Mouse (Mus musculus) cerebellum, adult 9-10 months (tissue): ENCODE measurements around the gene Gm853.

Experiments
- DNase-seq: peaks from one replicate; pipeline ENCODE4 v3.0.0; 2022

Gm853 gene

GRCm38 (mm10) chr4:130173060-130173822 is 49.0 kb downstream of the Gm853 start:
- no peak for DNase-seq

DNA sequence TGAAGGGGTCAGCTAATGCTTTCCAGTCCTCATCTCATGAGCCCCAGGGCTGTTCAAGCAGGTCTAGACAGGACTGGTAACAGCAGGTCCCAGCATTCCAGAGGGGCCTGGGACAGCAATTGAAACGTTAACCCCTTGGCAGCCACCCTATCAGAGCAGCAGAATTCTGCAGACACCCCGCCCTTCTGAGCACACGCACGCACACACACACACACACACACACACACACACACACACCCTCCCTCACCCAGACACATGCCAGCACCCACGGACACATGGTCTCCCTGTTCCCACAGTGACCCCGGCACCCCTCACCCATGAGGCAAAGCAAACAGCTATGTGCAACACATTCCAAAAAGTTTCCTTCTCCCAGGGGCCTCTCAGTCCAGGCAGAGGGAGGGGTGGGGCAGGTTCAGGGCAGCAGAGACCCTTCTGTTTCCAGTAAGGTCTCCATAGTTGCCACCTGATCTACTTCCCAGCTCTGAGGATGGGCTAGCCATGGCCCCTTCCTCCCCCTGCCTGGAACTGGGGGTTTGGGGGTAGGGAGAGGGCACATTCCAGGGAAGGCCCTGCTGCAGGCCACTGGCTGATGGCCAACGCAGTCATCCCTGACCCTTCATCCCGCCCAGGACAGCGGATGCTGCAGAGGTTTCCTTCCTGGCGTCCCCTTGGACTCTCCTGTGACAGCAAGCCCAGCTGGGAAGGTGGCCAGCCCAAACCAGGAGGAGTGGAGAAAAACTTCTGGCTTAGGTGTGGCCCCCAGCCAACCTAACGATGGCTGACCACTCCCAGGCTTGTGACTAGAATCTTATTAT is 50.0 kb downstream of the Gm853 start:
- DNase-seq = no peak

GRCm38 (mm10) chr4:130170362-130170761 is 51.8 kb downstream of the Gm853 start:
- DNase-seq = no peak

GRCm38 (mm10) chr4:130169411-130169971 is 52.7 kb downstream of the Gm853 start:
- no peak for DNase-seq

- no peak for DNase-seq
Measured at GRCm38 (mm10) chr4:130168280-130169183, 53.7 kb downstream of the Gm853 start.

- no peak for DNase-seq
Measured at GRCm38 (mm10) chr4:130167814-130168213, 54.4 kb downstream of the Gm853 start.

DNA sequence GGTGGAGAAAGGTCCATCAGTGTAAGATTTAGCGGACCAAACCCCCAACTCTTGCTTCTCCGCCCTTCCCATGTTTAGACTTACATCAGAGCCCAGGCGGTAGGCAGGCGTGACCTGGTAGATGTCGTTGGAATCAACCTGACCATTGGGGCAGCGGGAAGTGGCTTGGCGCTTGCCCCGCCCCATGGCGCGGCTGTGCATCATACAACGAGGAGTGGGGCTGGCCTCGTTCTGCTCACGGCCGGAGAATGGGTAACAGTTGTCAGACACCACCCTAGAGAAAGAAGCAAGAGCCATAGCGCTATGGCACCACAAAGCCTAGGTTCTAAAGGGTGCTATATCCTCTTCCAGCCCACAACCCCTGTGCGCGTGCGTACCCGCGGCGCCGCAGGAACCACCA is 54.9 kb downstream of the Gm853 start:
- DNase-seq = no peak

DNA sequence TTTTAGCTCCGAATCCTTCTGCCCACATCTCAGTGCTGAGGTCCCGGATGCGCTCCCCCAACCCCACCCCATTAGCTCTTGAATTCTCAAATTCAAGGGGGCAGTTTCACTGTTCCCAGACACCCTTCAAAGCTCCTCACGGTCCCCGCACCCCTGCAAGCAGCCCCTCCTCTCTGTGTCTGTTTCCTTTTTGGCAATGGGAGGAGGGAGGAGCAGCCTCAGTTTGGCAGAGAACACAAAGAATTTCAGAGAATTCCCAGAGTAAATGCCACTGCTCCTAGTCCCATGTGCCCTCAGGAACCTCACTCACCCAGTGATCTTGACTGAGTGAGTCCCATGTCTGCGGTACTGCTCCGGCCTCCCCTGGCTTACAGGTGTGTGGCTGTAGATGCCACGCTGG is 55.6 kb downstream of the Gm853 start:
- no peak for DNase-seq

DNA sequence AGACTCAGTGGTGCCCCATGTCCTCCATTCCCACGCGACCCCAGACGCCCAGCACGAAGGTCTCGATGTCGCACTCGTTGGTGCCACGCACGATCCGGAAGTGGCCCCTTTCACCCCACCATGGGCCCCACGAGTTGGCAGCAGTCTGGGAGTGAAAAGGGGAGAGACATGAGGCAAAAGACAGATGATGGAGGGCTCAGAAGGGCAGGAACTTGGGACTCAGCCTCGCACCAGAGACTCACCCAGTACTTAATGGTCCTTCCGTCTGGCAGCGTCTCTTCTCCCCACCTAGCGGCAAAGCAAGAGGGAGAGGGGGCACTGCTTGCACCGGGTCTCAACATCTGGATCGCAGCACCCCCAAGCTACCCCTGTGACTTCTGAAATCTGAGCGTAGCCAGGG is 56.1 kb downstream of the Gm853 start:
- DNase-seq = no peak

DNA sequence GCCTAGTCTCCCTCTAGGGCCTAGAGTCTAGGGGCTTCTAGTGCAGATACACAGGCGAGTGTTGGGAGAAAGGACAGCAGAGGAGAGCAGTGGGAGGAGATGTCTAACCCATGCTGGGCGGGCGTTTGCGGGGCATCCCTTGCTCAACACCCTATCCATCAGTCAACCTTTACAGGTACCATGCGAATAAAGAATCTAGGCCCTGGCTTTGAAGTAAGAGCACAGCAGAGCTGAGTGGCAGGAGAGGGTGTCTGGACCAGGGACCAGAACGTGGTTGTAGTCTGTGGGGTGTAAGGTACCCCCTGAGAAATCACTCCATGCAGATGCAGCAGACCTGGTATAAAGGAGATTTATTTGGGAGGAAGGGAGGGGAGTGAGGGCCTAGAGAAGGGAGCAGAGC is 58.1 kb downstream of the Gm853 start:
- no peak for DNase-seq

GRCm38 (mm10) chr4:130163391-130163861 is 58.8 kb downstream of the Gm853 start:
- no peak for DNase-seq

- DNase-seq = no peak
Measured at GRCm38 (mm10) chr4:130161349-130161748, 60.9 kb downstream of the Gm853 start.
